Mouse (Mus musculus): ENCODE measurements around the gene Kat2b. TPM values are rescaled to one million over a fixed set of nuclear protein-coding genes. Genes with fewer than 3 reads are reported as not detected.
"Not testable (repeated sequence)": the region's sequence is repeated elsewhere in the genome, so short reads cannot be mapped to it uniquely, and the experiment has no call there.

Kat2b gene
- polyA plus RNA-seq, 1 experiment from 2014 or later: 2.1 TPM

DNA sequence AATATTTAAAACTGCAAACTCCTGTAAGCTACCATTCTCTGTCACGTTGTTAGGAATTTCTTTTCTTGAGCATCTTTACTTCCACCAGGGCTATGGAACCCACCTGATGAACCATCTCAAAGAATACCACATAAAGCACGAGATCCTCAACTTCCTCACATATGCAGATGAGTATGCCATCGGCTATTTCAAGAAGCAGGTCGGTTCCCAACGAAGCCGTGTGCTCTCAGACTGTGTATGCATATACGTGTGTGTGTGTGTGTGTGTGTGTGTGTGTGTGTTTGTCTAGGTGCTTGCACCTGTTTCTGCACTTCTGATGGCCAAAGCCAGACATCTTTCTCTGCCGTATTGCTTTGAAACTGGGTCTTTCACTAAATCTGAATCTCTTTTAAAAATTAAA lies 92.6 kb downstream of the Kat2b start:
- 88% methylated on average over 8 of the region's 8 CpGs for WGBS

DNA sequence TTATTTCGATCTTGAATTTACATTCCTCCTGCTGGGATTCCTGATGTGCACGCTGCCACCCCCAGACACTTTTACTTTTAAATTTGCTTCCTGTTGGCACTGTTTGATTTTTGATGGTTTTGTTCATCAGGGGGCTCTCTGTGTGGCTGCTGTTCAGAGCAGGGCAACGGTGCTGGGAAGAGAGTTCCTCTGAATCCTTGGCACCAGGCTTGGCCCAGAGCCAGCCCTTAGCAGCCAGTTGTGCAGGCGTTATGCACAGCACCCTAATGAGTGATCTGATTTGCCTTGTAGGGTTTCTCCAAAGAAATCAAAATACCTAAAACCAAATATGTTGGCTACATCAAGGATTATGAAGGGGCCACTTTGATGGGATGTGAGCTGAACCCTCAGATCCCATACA lies 93.1 kb downstream of the Kat2b start:
- WGBS: 87% methylated on average over 4 of the region's 4 CpGs
- Histone ChIP-seq H3K9me3 (no peaks in the 10 kb centered on the region), H3K27ac (replicated peaks) (no peak overlapping the region), H3K4me1 (no peaks in the 10 kb centered on the region), H3K27me3 (replicated peaks; ENCODE audit: low read depth, poor library complexity, severe bottlenecking) (no peaks in the 10 kb centered on the region), H3K36me3 (replicated peaks) (peaks cover 2% of the 10 kb centered on the region; the same call in 1 of the 2 replicates), H3K4me3 (no peak overlapping the region)
- no peak for DNase-seq (ENCODE audit: low spot score)

More for the DNA sequence above, 92.6 kb downstream of the Kat2b start:
- Histone ChIP-seq H3K9me3 (no peaks in the 10 kb centered on the region), H3K4me3 (no peak overlapping the region), H3K4me1 (no peaks in the 10 kb centered on the region), H3K27ac (replicated peaks) (no peak overlapping the region), H3K27me3 (replicated peaks; ENCODE audit: low read depth, poor library complexity, severe bottlenecking) (no peaks in the 10 kb centered on the region), H3K36me3 (replicated peaks) (peaks cover 2% of the 10 kb centered on the region; the same call in 1 of the 2 replicates)
- DNase-seq (ENCODE audit: low spot score): no peak

DNA sequence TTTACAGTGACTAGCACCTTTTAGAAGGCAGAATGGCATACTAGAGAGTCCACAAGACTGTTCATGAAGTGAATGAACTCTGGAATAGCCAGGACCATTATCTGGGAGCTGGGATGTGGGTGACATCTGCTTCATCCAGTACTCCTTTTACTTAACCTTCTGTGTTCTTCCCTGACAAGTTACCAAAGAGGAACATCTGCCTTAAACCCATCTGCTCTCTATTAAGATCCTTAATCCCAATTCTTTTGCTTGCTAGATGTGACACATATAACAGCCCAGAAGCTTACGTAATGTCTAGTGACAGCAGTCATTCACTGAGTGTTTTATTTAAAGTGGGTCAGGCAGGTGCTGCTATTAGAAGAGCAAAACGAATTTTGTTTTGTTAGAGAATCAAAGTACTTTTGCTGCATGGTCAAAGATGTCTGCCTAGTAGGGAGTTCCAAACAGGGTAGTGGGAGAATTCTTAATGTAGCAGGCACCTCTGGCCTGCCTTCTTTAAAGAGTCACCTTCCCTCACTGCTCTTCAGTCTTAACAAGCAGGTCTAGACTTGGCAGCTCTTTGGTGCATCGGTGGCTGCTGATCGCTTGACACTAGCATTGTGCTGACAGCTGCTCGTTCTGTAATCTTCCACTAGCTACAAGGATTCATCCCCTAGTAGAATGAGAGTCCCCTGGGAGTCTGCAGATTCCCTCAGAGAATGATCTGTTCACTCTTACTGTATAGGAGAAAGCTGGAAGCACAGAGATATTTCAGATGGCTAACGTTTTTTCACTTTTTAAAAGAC lies 94.6 kb downstream of the Kat2b start:
- DNase-seq (ENCODE audit: low spot score): no peak
- 78% methylated on average over 6 of the region's 6 CpGs for WGBS
- H3K27me3 ChIP-seq (replicated peaks; ENCODE audit: low read depth, poor library complexity, severe bottlenecking): no peaks in the 10 kb centered on the region
- no peak overlapping the region for H3K27ac ChIP-seq (replicated peaks)
- no peak overlapping the region for H3K4me3 ChIP-seq
- H3K4me1 ChIP-seq: no peaks in the 10 kb centered on the region
- peaks cover 4% of the 10 kb centered on the region; the same call in 1 of the 2 replicates for H3K36me3 ChIP-seq (replicated peaks)
- H3K9me3 ChIP-seq: no peaks in the 10 kb centered on the region

DNA sequence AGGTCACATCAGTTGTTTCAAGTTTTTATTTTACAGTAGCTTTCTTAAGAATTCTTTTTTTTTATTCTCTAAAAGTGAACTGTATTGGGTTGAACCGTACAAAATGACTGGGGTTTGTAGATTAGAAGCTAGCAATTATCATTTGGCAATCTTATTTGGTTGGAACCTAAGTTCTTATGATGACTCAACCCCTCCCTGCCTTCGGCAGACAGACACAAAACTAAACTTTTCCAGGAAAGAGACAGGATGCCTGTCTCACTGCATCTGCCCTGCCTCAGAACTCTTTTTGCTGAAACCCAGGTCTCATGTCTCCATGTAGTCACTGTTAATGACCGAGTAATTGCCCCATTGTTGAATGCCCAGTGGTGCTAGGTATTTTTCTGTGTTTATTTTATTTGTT lies 97.6 kb downstream of the Kat2b start:
- 88% methylated on average over 3 of the region's 3 CpGs for WGBS
- Histone ChIP-seq H3K27me3 (replicated peaks; ENCODE audit: low read depth, poor library complexity, severe bottlenecking) (no peaks in the 10 kb centered on the region), H3K4me1 (no peaks in the 10 kb centered on the region), H3K27ac (replicated peaks) (no peak overlapping the region), H3K4me3 (no peak overlapping the region), H3K36me3 (replicated peaks) (peaks cover 22% of the 10 kb centered on the region), H3K9me3 (no peaks in the 10 kb centered on the region)
- DNase-seq (ENCODE audit: low spot score): no peak

DNA sequence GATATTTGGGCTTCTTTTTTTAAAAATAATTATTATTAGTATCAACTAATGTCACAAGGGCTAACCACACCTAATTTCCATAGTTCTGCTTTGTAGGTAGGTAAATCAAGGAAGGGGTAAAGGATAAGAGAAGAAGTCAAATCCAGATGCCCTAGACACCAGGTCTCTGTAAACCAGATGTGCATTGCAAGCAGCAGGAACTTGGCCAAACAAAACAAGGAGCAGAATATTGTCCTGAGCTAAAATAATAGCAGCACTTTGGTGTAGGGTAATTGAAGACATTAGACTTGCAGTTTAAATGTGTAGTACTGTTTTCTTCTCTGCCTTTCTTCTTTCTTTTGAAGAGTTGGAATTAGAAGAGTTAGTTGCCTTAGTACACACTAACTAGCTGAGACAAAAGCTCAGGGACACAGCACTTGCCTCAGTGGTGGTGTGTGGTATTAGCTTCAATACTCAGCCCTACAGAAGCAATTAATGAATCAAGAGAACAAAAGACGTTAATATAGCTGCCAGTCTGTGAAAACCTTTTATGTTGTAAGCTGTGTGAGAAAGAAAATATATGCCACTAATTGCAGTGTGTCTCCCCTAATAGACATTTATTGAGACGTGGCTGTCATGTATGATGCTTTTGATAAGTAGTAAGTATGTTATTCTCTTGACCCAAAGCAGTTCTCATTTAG lies 98.2 kb downstream of the Kat2b start:
- no peak overlapping the region for H3K4me3 ChIP-seq

DNA sequence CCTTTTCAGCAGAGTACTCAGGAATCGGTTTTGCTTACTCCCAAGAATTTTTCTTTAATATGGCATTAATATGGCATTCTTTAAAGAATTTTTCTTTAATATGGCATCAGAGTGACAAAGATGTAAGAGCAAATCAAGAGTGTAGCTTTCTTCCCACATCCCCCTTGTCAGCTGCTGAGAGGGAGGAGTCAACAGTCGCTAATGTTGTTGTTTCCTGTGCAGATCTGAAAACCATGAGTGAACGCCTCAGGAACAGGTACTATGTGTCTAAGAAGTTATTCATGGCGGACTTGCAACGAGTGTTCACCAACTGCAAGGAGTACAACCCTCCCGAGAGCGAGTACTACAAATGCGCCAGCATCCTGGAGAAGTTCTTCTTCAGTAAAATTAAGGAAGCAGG lies 103.8 kb downstream of the Kat2b start:
- Histone ChIP-seq H3K27ac (replicated peaks) (no peak overlapping the region), H3K4me3 (no peak overlapping the region), H3K36me3 (replicated peaks) (peaks cover 78% of the 10 kb centered on the region), H3K4me1 (no peaks in the 10 kb centered on the region), H3K9me3 (no peaks in the 10 kb centered on the region), H3K27me3 (replicated peaks; ENCODE audit: low read depth, poor library complexity, severe bottlenecking) (no peaks in the 10 kb centered on the region)
- 87% methylated on average over 8 of the region's 8 CpGs for WGBS
- no peak for DNase-seq (ENCODE audit: low spot score)

More for the DNA sequence above, 98.2 kb downstream of the Kat2b start:
- 74% methylated on average over 2 of the region's 2 CpGs for WGBS
- H3K27me3 ChIP-seq (replicated peaks; ENCODE audit: low read depth, poor library complexity, severe bottlenecking): no peaks in the 10 kb centered on the region
- DNase-seq (ENCODE audit: low spot score): no peak
- no peak overlapping the region for H3K27ac ChIP-seq (replicated peaks)
- H3K9me3 ChIP-seq: no peaks in the 10 kb centered on the region
- H3K4me1 ChIP-seq: no peaks in the 10 kb centered on the region
- peaks cover 28% of the 10 kb centered on the region for H3K36me3 ChIP-seq (replicated peaks)

DNA sequence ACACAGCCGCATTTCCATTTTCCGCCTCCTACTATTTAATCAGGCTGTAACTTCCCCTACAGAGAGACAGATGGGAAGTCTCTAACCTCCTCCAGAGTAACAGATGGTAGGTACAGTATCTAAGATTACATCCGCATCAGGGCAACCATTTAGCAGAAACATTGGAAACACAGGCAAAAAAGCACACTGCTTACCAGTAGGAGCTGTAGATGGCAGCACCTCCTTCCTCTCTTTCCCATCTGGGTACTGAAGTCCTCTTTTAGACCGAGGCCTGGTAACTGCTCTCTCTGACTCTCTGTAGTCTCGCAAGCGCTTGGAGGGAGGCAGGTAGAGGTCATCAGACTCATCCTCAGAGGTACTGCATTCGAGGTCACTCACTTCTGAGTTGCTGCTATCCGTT lies 112.1 kb downstream of the Kat2b start:
- H3K4me3 ChIP-seq: no peak overlapping the region
- no peak for DNase-seq (ENCODE audit: low spot score)
- no peaks in the 10 kb centered on the region for H3K4me1 ChIP-seq
- H3K27me3 ChIP-seq (replicated peaks; ENCODE audit: low read depth, poor library complexity, severe bottlenecking): no peaks in the 10 kb centered on the region
- no peaks in the 10 kb centered on the region for H3K9me3 ChIP-seq
- H3K36me3 ChIP-seq (replicated peaks): peaks cover 98% of the 10 kb centered on the region
- WGBS: 86% methylated on average over 8 of the region's 8 CpGs
- no peak overlapping the region for H3K27ac ChIP-seq (replicated peaks)

DNA sequence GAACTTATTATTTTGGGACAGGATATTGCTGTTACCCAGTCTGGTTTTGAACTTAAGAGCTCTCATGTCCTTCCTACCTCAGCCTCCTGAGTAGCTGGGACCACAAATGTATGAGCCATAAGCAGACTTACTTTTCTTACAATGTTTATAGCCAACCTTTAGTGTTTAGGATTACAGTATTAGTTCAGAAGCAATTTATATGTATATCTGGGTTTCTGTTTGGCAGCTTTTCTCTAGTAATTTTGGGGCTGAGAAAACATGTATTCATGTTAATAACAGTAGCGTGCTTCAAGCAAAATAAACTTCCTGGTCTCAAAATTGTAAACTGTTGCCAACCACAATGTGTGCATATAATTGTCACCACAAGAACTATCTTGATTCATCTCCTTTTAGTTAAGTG lies 121.7 kb downstream of the Kat2b start:
- 19% methylated on average over 1 of the region's 1 CpGs for WGBS
- peaks cover 18% of the 10 kb centered on the region for H3K4me1 ChIP-seq
- H3K36me3 ChIP-seq (replicated peaks): peaks cover 42% of the 10 kb centered on the region
- H3K4me3 ChIP-seq: peak overlapping the region; percentile 75
- DNase-seq (ENCODE audit: low spot score): no peak
- no peaks in the 10 kb centered on the region for H3K27me3 ChIP-seq (replicated peaks; ENCODE audit: low read depth, poor library complexity, severe bottlenecking)
- peak overlapping the region; percentile 95 for H3K27ac ChIP-seq (replicated peaks)
- no peaks in the 10 kb centered on the region for H3K9me3 ChIP-seq

DNA sequence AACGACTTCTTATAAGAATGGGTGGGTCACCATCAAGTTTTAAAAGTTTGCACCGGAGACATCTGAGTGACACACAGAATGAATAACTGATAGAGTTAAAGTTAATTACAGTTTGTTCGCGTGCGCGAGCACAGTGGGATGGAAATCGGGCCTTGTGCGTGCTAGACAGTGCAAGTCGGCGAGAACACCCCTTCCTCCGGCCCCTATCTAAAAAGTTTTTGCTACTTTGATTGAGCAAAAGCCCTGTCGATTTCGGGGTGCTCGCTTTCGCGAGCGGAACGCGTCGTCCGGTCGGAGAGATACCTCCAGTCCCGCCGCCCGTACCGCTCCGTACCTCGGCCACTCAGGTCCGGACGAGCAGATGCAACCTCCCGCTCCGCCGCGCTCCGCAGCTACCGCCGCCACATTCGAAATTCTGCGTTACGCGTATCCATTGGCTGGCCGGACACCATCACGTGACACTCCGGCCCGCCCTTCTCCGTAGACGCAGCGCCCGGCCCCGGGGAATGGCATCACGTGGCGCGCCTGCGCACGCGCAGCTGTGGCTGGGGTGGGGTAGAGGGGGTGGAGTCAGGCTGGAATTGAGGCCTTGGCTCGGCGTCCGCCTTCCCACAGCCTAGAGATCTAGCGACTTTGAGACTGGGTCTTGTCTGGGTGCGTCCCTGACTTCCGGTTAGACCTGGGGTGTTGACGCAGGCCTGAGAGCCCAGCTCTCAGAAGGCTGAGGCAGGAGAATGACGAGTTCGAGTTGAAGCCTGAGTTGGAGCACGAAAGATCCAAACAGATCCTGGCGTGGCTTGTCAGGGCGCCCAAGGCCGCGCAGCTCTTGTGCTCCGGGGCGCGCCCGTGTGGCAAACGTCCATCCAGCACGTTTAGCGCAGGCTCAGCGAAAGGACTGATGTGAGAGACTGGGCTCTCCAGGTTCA lies 122.5 kb downstream of the Kat2b start, which contains the start of gene Sgo1:
Gene Sgo1 (minus strand): TSS at position 457 of the 926 bp plus-strand sequence.
- peaks cover 18% of the 10 kb centered on the region for H3K4me1 ChIP-seq
- peak; percentile 99 for DNase-seq (ENCODE audit: low spot score)
- WGBS: under 1% methylated on average over 78 of the region's 78 CpGs
- peaks cover 34% of the 10 kb centered on the region for H3K36me3 ChIP-seq (replicated peaks)
- peak within 1 kb of the TSS; percentile 75 for H3K4me3 ChIP-seq
- no peaks in the 10 kb centered on the region for H3K27me3 ChIP-seq (replicated peaks; ENCODE audit: low read depth, poor library complexity, severe bottlenecking)
- H3K27ac ChIP-seq (replicated peaks): peak within 1 kb of the TSS; percentile 95
- no peaks in the 10 kb centered on the region for H3K9me3 ChIP-seq

DNA sequence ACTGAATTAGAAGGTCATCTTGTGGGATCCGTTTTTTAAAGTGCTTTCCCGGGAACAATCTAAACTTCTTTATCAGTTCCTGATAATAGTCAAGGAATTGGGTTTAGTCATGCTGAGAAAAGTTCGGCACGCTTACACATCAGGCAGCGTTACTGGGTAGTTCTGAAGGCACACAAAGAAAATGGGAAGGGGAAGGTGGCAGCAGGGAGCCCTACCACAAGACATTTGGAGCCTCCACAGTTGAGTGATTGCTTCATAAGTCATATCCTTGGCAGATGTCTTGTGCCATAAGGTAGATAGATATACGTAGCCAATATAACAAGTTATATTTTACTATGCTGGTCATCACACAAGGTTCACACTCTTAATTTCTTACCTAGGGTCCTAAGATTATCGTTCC lies 123.3 kb downstream of the Kat2b start:
- peak overlapping the region; percentile 95 for H3K27ac ChIP-seq (replicated peaks)

DNA sequence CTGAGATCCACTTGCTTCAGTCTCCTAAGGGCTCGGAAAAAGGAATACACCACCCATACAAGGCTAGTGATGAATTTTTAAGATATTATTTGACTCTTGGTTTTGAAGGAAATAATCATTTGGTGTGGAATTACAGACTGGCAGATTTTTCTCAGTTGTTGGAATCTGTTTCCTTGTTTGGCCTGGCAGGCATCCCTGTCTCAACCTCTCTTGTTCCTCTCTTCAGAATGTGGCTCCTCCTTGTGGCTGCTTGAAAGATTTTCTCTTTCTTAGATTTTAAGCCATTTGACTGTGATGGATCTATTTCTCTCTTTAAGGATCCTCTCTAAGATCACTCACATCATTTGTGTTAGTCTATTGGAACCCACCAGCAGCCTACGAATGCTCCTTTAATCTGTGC lies 127.4 kb downstream of the Kat2b start:
- peaks cover 5% of the 10 kb centered on the region for H3K4me1 ChIP-seq
- no peaks in the 10 kb centered on the region for H3K9me3 ChIP-seq
- 84% methylated on average over 2 of the region's 2 CpGs for WGBS
- H3K27ac ChIP-seq (replicated peaks): no peak overlapping the region
- no peaks in the 10 kb centered on the region for H3K27me3 ChIP-seq (replicated peaks; ENCODE audit: low read depth, poor library complexity, severe bottlenecking)
- H3K36me3 ChIP-seq (replicated peaks): no peaks in the 10 kb centered on the region
- H3K4me3 ChIP-seq: no peak overlapping the region
- no peak for DNase-seq (ENCODE audit: low spot score)

More for the DNA sequence above, 123.3 kb downstream of the Kat2b start:
- H3K36me3 ChIP-seq (replicated peaks): peaks cover 26% of the 10 kb centered on the region
- H3K4me1 ChIP-seq: peaks cover 18% of the 10 kb centered on the region
- no peak for DNase-seq (ENCODE audit: low spot score)
- peak overlapping the region; percentile 75 for H3K4me3 ChIP-seq
- H3K9me3 ChIP-seq: no peaks in the 10 kb centered on the region
- 28% methylated on average over 7 of the region's 7 CpGs for WGBS
- H3K27me3 ChIP-seq (replicated peaks; ENCODE audit: low read depth, poor library complexity, severe bottlenecking): no peaks in the 10 kb centered on the region

DNA sequence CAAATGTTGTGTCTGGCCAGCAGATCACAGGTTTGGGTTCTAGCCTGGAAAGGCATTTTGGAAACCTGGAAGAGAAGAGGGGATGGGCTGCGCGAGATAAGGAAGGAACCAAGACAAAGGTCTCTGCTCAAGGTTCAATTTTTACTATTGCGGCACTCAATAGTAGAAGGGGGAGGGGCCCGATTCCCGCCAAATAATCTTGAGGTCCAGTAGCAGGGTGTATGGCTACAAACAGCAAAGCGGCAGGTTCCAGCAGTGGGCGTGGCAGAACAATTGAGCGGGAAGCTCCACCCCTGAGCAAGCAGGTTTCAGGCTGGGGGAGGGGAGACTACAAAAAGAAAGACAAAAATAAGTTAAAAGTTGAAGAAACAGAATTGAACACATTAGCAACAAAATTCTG lies 130.9 kb downstream of the Kat2b start:
- 92% methylated on average over 8 of the region's 8 CpGs for WGBS
- not testable (repeated sequence) for H3K27ac ChIP-seq (replicated peaks); H3K9me3 ChIP-seq; H3K36me3 ChIP-seq (replicated peaks); H3K27me3 ChIP-seq (replicated peaks; ENCODE audit: low read depth, poor library complexity, severe bottlenecking); DNase-seq (ENCODE audit: low spot score); H3K4me1 ChIP-seq; H3K4me3 ChIP-seq

Data from embryonic facial prominence, embryonic 10.5 days (tissue).